Mouse (Mus musculus) kidney, adult 2 months (tissue): ENCODE measurements at regions not wholly inside any gene's neighbourhood (a gene's known extent, or its start where the extent isn't known, plus 50 kb on each side); places are given as distances from the start of the nearest gene placed in this dataset.

Experiments
- CTCF ChIP-seq: fragments of 200-500 bp; conservative IDR thresholded peaks from 2 replicates; pipeline ENCODE4 v1.5.1; 2011; ENCODE audit warnings: low read depth, mild to moderate bottlenecking, control low read depth, low read length, moderate library complexity, mixed read lengths; ENCODE audit not compliant: insufficient read depth, insufficient read length
- POLR2A ChIP-seq: fragments of 200-500 bp; IDR thresholded peaks from one replicate; pipeline ENCODE4 v1.6.1; 2011; ENCODE audit warnings: low read depth, low read length, control low read depth

DNA sequence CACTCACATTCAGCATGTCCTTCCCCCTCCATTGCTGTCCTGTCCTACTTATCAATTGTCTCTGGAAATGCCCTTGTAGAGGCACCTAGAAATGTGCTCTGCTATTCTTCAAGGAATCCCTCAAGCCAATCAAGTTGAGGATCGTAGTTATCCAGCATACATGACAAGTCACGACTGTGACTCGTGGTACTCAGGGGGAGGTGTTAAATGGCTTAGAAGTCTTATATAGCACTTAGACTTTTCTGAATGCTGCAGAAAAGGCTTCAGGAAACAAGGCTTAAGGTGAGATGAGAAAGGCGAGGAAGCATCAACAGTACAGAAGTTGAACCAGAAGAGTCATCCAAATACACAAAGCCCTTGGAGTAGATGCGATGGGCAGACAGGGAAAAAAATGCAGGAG lies 467.5 kb upstream of the Smim15 start:
- TF ChIP-seq CTCF (no peak), POLR2A (no peak)
